Mouse (Mus musculus) liver, embryonic 12.5 days (tissue): ENCODE data around the gene Tmem150a. TPM values are rescaled to one million over a fixed set of nuclear protein-coding genes. Genes with fewer than 3 reads are reported as not detected.

Experiments
- ATAC-seq: fragments of 200-750 bp; cut with Nextera tagmentation; 2 replicates; pipeline ENCODE4 v1.8.0; 2017; ENCODE audit warnings: moderate number of reproducible peaks, mild to moderate bottlenecking, moderate library complexity
- H3K27ac ChIP-seq: fragments of 300-500 bp; sonication (generic); 2 replicates; pipeline ENCODE4 v1.5.1; 2016; ENCODE audit warnings: mild to moderate bottlenecking
- H3K27me3 ChIP-seq: fragments of 300-500 bp; sonication (generic); replicated peaks from 2 replicates; pipeline ENCODE4 v1.6.1; 2016; ENCODE audit warnings: mild to moderate bottlenecking, moderate library complexity
- H3K36me3 ChIP-seq: fragments of 300-500 bp; sonication (generic); 2 replicates; pipeline ENCODE4 v1.6.1; 2016; ENCODE audit warnings: mild to moderate bottlenecking, moderate library complexity
- H3K4me1 ChIP-seq: fragments of 300-500 bp; sonication (generic); 2 replicates; pipeline ENCODE4 v1.6.1; 2016
- H3K4me2 ChIP-seq: fragments of 300-500 bp; sonication (generic); 2 replicates; pipeline ENCODE4 v1.6.1; 2016; ENCODE audit warnings: mild to moderate bottlenecking, moderate library complexity
- H3K4me3 ChIP-seq: fragments of 300-500 bp; sonication (generic); 2 replicates; pipeline ENCODE4 v1.5.1; 2016; ENCODE audit warnings: mild to moderate bottlenecking, moderate library complexity
- H3K9ac ChIP-seq: fragments of 300-500 bp; sonication (generic); 2 replicates; pipeline ENCODE4 v1.6.1; 2016; ENCODE audit warnings: mild to moderate bottlenecking, moderate library complexity
- H3K9me3 ChIP-seq: fragments of 300-500 bp; sonication (generic); replicated peaks from 2 replicates; pipeline ENCODE4 v1.6.1; 2016; ENCODE audit warnings: mild to moderate bottlenecking, moderate library complexity
- WGBS: fragments of 180-500 bp; shearing (Covaris S2); methylation state at CpG from one replicate; pipeline ENCODE4 v1.1.7; 2016; ENCODE audit not compliant: insufficient replicate concordance; 5-methylcytosine and 5-hydroxymethylcytosine counted together
- polyA plus RNA-seq: library from polyadenylated mRNA; unstranded; fragments of >200 nt; fragmentation: Nextera tagmentation; extraction: Ambion mirVana; gene quantifications from 2 replicates; pipeline ENCODE4 v1.2.1, GENCODE M21; 2016

The Tmem150a gene
- polyA plus RNA-seq, 1 experiment from 2014 or later, result 33.1 TPM

GRCm38 (mm10) chr6:72389471-72389940, 34.3 kb downstream of the Tmem150a start:
- Histone ChIP-seq H3K9me3 (no peaks in the 10 kb centered on the region), H3K4me3 (peak overlapping the region; percentile 84), H3K4me1 (peaks cover 76% of the 10 kb centered on the region), H3K36me3 (peaks cover 64% of the 10 kb centered on the region), H3K27ac (peak overlapping the region; percentile 99), H3K27me3 (no peaks in the 10 kb centered on the region), H3K4me2 (peak overlapping the region; percentile 78), H3K9ac (peak overlapping the region; percentile 98)
- WGBS, result under 1% methylated on average over 13 of the region's 13 CpGs
- ATAC-seq, result peak; percentile 92

DNA sequence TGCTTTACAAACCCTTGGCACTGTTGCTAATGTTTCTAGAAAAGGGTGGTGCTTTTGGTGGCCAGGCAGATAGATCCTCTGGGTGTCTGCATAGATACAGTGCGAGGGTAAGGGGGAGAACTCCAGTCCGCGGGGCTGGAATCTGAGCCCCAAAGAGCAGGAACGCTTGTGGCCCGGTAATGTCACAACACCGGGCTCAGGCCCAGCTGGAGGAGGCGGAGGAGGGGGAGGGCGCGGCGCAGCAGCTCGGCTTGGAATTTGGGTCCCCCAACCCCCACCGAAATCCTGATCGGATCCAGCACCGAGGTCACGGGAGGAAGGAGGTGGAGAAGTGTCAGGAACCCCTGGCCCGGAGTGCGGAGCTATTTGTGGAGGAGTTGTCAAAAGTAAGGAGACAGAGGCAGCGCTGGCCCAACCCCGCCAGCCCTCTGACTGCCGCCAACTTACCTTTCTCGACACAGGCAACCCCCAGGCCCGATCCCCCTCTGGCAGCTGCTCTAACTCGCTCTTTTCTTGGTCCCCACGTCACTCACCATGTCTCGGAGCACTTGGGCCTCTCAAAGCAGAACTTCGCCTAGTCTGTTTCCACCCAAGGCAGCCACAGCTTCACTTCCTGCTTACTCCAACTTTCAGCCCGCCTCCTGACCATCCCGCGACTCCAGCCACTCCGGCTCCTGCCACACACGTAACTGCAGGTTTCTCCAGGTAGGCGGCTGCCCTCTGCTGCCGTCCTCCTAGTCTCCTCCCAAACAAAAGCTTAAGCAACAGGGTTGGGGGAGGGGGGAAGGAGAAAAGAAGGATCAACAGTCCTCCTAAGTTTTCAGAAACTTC, 34.9 kb downstream of the Tmem150a start, which contains the start of gene Vamp8:
Gene Vamp8, minus strand, starts transcription at position 763 of the 831 bp plus-strand sequence.
- H3K27me3 ChIP-seq, result no peaks in the 10 kb centered on the region
- H3K4me1 ChIP-seq, result peaks cover 76% of the 10 kb centered on the region
- H3K4me2 ChIP-seq, result peak within 1 kb of the TSS; percentile 78
- peak within 1 kb of the TSS; percentile 98 for H3K9ac ChIP-seq
- H3K4me3 ChIP-seq, result peak within 1 kb of the TSS; percentile 84
- peak within 1 kb of the TSS; percentile 99 for H3K27ac ChIP-seq
- ATAC-seq, result peak; percentile 34
- under 1% methylated on average over 33 of the region's 33 CpGs for WGBS
- H3K36me3 ChIP-seq, result peaks cover 63% of the 10 kb centered on the region
- no peaks in the 10 kb centered on the region for H3K9me3 ChIP-seq

DNA sequence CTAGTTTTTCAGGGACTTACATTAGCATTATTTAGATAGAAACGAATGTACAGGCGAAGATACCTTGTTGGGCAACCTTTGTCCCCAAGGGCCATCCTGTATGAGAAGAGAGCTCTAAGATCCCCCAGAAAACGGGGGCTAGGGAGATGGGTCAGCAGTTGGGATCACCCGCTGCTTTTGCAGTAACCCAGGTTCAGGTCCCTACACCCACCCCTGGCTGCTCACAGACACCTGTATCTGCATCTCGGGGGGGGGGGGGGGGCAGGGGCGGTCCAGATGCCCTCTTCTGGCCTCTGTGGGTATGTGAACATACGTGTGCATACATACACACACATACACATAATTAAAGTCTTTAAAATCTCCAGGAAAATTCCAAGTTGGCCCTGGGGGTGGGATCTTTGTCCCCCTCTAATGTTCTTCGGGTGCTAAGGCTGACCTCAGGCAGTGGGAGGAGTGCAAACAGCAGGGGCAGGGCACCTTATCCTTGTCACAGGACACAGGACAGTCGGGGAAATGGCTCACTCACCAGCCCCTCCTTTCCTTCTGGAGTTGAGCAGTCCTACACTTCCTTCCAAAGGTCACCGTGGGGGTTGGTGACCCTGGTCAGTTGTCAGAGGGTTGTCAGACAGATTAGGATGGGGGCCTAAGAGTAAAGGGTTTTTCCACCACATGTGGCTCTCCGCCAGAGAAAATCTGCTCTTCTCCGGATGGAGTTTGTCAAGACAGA, 35.7 kb downstream of the Tmem150a start:
- WGBS, result 1% methylated on average over 12 of the region's 12 CpGs
- Histone ChIP-seq H3K4me1 (peaks cover 71% of the 10 kb centered on the region), H3K9ac (peak overlapping the region; percentile 98), H3K4me2 (peak overlapping the region; percentile 78), H3K27ac (peak overlapping the region; percentile 99), H3K27me3 (no peaks in the 10 kb centered on the region), H3K4me3 (peak overlapping the region; percentile 84), H3K36me3 (peaks cover 57% of the 10 kb centered on the region), H3K9me3 (no peaks in the 10 kb centered on the region)
- peak; percentile 71 for ATAC-seq

GRCm38 (mm10) chr6:72392341-72392740, 37.1 kb downstream of the Tmem150a start:
- Histone ChIP-seq H3K9ac (no peak overlapping the region), H3K4me2 (peak overlapping the region; percentile 78), H3K4me3 (peak overlapping the region; percentile 84), H3K4me1 (peaks cover 66% of the 10 kb centered on the region), H3K27me3 (no peaks in the 10 kb centered on the region), H3K27ac (peak overlapping the region; percentile 83), H3K36me3 (peaks cover 46% of the 10 kb centered on the region), H3K9me3 (no peaks in the 10 kb centered on the region)
- WGBS, result 89% methylated on average over 5 of the region's 5 CpGs
- ATAC-seq, result no peak

DNA sequence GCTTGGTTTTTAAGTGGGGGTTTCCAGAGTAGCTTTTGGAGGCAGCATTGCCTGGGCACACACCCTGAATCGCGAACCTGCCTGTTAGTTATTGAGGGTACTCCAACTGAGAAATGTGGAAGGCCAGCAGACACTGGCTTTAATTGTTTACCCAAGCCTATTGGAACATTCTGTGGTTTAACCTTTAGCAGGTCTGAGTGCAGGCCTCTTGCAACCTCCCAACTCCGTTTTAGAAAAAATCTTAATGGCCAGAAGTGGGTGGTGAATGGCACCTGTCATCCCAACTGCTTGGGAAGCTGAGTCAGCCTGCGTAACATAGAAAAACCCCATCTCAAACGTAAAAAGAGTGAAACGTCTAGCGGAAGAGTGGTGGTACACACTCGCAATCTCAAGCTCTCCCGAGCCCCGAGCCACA, 41.6 kb downstream of the Tmem150a start:
- Histone ChIP-seq H3K27me3 (no peaks in the 10 kb centered on the region), H3K4me1 (peaks cover 68% of the 10 kb centered on the region), H3K4me3 (no peak overlapping the region), H3K36me3 (peaks cover 30% of the 10 kb centered on the region), H3K27ac (0 out of 2 replicates have a peak overlapping the region, but pooled peaks have one; percentile 30), H3K4me2 (no peak overlapping the region), H3K9me3 (no peaks in the 10 kb centered on the region), H3K9ac (no peak overlapping the region)
- no peak for ATAC-seq
- WGBS, result 77% methylated on average over 10 of the region's 10 CpGs

GRCm38 (mm10) chr6:72399967-72400366, 44.7 kb downstream of the Tmem150a start:
- WGBS, result 68% methylated on average over 2 of the region's 2 CpGs
- Histone ChIP-seq H3K27me3 (no peaks in the 10 kb centered on the region), H3K27ac (no peak overlapping the region), H3K4me1 (peaks cover 39% of the 10 kb centered on the region), H3K9me3 (no peaks in the 10 kb centered on the region), H3K9ac (no peak overlapping the region), H3K4me2 (no peak overlapping the region), H3K36me3 (peaks cover 3% of the 10 kb centered on the region; the same call in 1 of the 2 replicates), H3K4me3 (no peak overlapping the region)
- no peak for ATAC-seq

- 17% methylated on average over 7 of the region's 7 CpGs for WGBS
- H3K4me2 ChIP-seq, result no peak overlapping the region
- H3K9ac ChIP-seq, result no peak overlapping the region
- no peaks in the 10 kb centered on the region for H3K9me3 ChIP-seq
- no peak overlapping the region for H3K27ac ChIP-seq
- H3K27me3 ChIP-seq, result no peaks in the 10 kb centered on the region
- H3K36me3 ChIP-seq, result no peaks in the 10 kb centered on the region
- ATAC-seq, result peak; percentile 26; the same call in 1 of the 2 replicates
- no peak overlapping the region for H3K4me3 ChIP-seq
- H3K4me1 ChIP-seq, result peaks cover 34% of the 10 kb centered on the region
These were observed 46.6 kb downstream of the Tmem150a start for GRCm38 (mm10) chr6:72401875-72402274.

GRCm38 (mm10) chr6:72405356-72405755, 50.1 kb downstream of the Tmem150a start:
- Histone ChIP-seq H3K4me1 (peaks cover 6% of the 10 kb centered on the region), H3K27ac (no peak overlapping the region), H3K4me2 (no peak overlapping the region), H3K4me3 (no peak overlapping the region), H3K9me3 (no peaks in the 10 kb centered on the region), H3K36me3 (no peaks in the 10 kb centered on the region), H3K27me3 (no peaks in the 10 kb centered on the region), H3K9ac (no peak overlapping the region)
- ATAC-seq, result no peak
- WGBS, result 80% methylated on average over 7 of the region's 7 CpGs

DNA sequence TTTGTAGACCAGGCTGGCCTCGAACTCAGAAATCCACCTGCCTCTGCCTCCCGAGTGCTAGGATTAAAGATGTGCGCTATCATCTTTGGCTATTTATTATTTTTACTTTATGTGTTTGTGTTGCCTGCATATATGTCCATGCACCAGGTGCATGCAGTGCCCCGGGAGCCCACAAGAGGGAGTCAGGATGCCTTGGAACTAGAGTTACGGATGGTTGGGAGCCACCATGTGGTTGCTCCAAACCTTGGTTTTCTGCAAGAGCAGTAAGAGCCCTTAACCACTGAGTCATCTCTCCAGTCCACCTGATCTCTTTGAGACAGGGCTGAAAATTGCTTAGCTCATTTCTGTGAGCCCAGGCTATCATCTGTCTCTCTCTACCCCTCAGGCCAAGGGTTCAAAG, 51.9 kb downstream of the Tmem150a start:
- WGBS, result 2% methylated on average over 5 of the region's 5 CpGs
- Histone ChIP-seq H3K4me3 (no peak overlapping the region), H3K4me2 (no peak overlapping the region), H3K27me3 (no peaks in the 10 kb centered on the region), H3K9ac (no peak overlapping the region), H3K9me3 (no peaks in the 10 kb centered on the region), H3K27ac (no peak overlapping the region), H3K36me3 (no peaks in the 10 kb centered on the region), H3K4me1 (peaks cover 6% of the 10 kb centered on the region)
- ATAC-seq, result peak; percentile 82

Other genes with a start within 250 kb of the Tmem150a start
- 2.0 and 2.1 TPM in 2 replicates for gene Atoh8, start 119.9 kb upstream of the Tmem150a start, polyA plus RNA-seq
- gene Sftpb, start 50.8 kb upstream of the Tmem150a start, polyA plus RNA-seq, result not detected in 2 replicates
- 68.0 and 72.6 TPM in 2 replicates for gene Usp39, start 10.3 kb upstream of the Tmem150a start, polyA plus RNA-seq
- gene 0610030E20Rik, start 8.1 kb upstream of the Tmem150a start, polyA plus RNA-seq, result 17.5 and 17.8 TPM in 2 replicates
- gene Rnf181, start 11.5 kb downstream of the Tmem150a start, polyA plus RNA-seq, result 80.0 and 83.0 TPM in 2 replicates
- 105 and 109 TPM in 2 replicates for gene Vamp5, start 25.0 kb downstream of the Tmem150a start, polyA plus RNA-seq
- gene Vamp8, start 35.3 kb downstream of the Tmem150a start, polyA plus RNA-seq, result 220 and 223 TPM in 2 replicates
- 21.8 and 23.0 TPM in 2 replicates for gene Ggcx, start 58.9 kb downstream of the Tmem150a start, polyA plus RNA-seq
- 318 and 321 TPM in 2 replicates for gene Mat2a, start 84.1 kb downstream of the Tmem150a start, polyA plus RNA-seq
- not detected in 2 replicates for gene Sh2d6, start 166.3 kb downstream of the Tmem150a start, polyA plus RNA-seq
- gene Capg, start 188.9 kb downstream of the Tmem150a start, polyA plus RNA-seq, result 18.5 and 19.7 TPM in 2 replicates
- 6.8 and 7.6 TPM in 2 replicates for gene Elmod3, start 243.0 kb downstream of the Tmem150a start, polyA plus RNA-seq
- 15.3 and 16.6 TPM in 2 replicates for gene Retsat, start 243.0 kb downstream of the Tmem150a start, polyA plus RNA-seq